Mouse (Mus musculus) C2C12 (cell line): Measurements from ENCODE around the gene Angptl2.

ENCODE experiments used
- CTCF ChIP-seq: IDR thresholded peaks from one replicate; pipeline ENCODE4 v1.5.1; 2011; ENCODE audit not compliant: control insufficient read depth, insufficient read depth, insufficient read length
- MAX ChIP-seq: IDR thresholded peaks from one replicate; pipeline ENCODE4 v1.6.1; 2011; ENCODE audit warnings: mild to moderate bottlenecking, control low read depth
- USF1 ChIP-seq: IDR thresholded peaks from one replicate; pipeline ENCODE4 v1.6.1; 2011; ENCODE audit warnings: low read depth, mild to moderate bottlenecking, control low read depth, moderate library complexity

GRCm38 (mm10) chr2:33228077-33228476 lies 12.2 kb downstream of the Angptl2 start:
- TF ChIP-seq CTCF (no peak), MAX (no peak), USF1 (no peak)
